Mouse (Mus musculus) left cerebral cortex, adult 8-10 months (tissue): Measurements from ENCODE around the gene Dmbx1. TPM values are rescaled to one million over a fixed set of nuclear protein-coding genes. Genes with fewer than 3 reads are reported as not detected.
A peak's percentile ranks its signal among the peaks of the same experiment; 100 is the strongest.

ENCODE experiments used
- DNase-seq, 2 experiments: peaks; one replicate each; pipeline ENCODE4 v3.0.0; 2022; ENCODE audit warnings: low spot score in 2 of 2
- total RNA-seq, 4 experiments: library from RNA; stranded (reverse); gene quantifications; 2 replicates each; pipeline ENCODE4 v1.2.4; 2022

Dmbx1 gene
- total RNA-seq, 4 experiments from 2014 or later, result 0.09 to 0.36 TPM; not detected in 2

GRCm38 (mm10) chr4:115890066-115890465, 49.7 kb downstream of the Dmbx1 start:
- DNase-seq, result no peak

GRCm38 (mm10) chr4:115886875-115887274, 52.9 kb downstream of the Dmbx1 start:
- no peak for DNase-seq

GRCm38 (mm10) chr4:115885846-115886245, 53.9 kb downstream of the Dmbx1 start:
- peak in 1 of 2 experiments; percentile 54 for DNase-seq

- no peak for DNase-seq
Measured at GRCm38 (mm10) chr4:115884022-115884421, 55.7 kb downstream of the Dmbx1 start, which contains the start of gene Kncn. TSS of gene Kncn (plus strand) at chr4:115884400.

GRCm38 (mm10) chr4:115882195-115882594, 57.5 kb downstream of the Dmbx1 start:
- no peak for DNase-seq

- DNase-seq, result peak in 1 of 2 experiments; percentile 48
Measured at GRCm38 (mm10) chr4:115881183-115881582, 58.5 kb downstream of the Dmbx1 start.

- DNase-seq, result no peak
Measured at GRCm38 (mm10) chr4:115878828-115879227, 60.9 kb downstream of the Dmbx1 start.

- DNase-seq, result no peak
Measured at GRCm38 (mm10) chr4:115878216-115878678, 61.5 kb downstream of the Dmbx1 start.

GRCm38 (mm10) chr4:115873231-115873630, 66.5 kb downstream of the Dmbx1 start:
- no peak for DNase-seq

- no peak for DNase-seq
Measured at GRCm38 (mm10) chr4:115869512-115870210, 70.1 kb downstream of the Dmbx1 start.

Other genes starting within 250 kb of the Dmbx1 start
- 10 to 100 TPM; 57.1 to 59.7 (median 57.6) TPM for gene Efcab14, start 202.2 kb downstream of the Dmbx1 start, total RNA-seq
- gene Tex38, start 158.9 kb downstream of the Dmbx1 start, total RNA-seq, result 1 to 10 TPM in 1 of 4 experiments, under 1 TPM in 2, not detected in 1; 0.48 to 1.0 (median 0.95) TPM
- gene Atpaf1, start 155.1 kb downstream of the Dmbx1 start, total RNA-seq, result 10 to 100 TPM; 77.6 to 82.8 (median 81.9) TPM
- gene Mob3c, start 111.8 kb downstream of the Dmbx1 start, total RNA-seq, result 1 to 10 TPM; 5.0 to 7.3 (median 6.1) TPM
- gene Mknk1, start 100.7 kb downstream of the Dmbx1 start, total RNA-seq, result 10 to 100 TPM; 34.9 to 45.5 (median 39.6) TPM
- under 1 TPM in 3 of 4 experiments, not detected in 1; 0.21 to 0.53 (median 0.35) TPM for gene Kncn, start 55.5 kb downstream of the Dmbx1 start, total RNA-seq
- under 1 TPM; 0.38 to 0.56 (median 0.54) TPM for gene 6430628N08Rik, start 49.3 kb downstream of the Dmbx1 start, total RNA-seq
- 10 to 100 TPM; 77.3 to 81.9 (median 80.2) TPM for gene Faah, start 78.0 kb upstream of the Dmbx1 start, total RNA-seq
- gene Nsun4, start 114.0 kb upstream of the Dmbx1 start, total RNA-seq, result 10 to 100 TPM in 2 of 4 experiments, 1 to 10 TPM in 2; 9.0 to 11.5 (median 10.6) TPM
- 100 to 1,000 TPM; 402 to 442 (median 412) TPM for gene Uqcrh, start 135.1 kb upstream of the Dmbx1 start, total RNA-seq
- 10 to 100 TPM; 45.2 to 53.2 (median 50.0) TPM for gene Lrrc41, start 135.3 kb upstream of the Dmbx1 start, total RNA-seq
- gene Rad54l, start 183.8 kb upstream of the Dmbx1 start, total RNA-seq, result 1 to 10 TPM in 3 of 4 experiments, under 1 TPM in 1; 0.70 to 1.2 (median 1.1) TPM
- 10 to 100 TPM; 78.4 to 93.2 (median 82.4) TPM for gene Pomgnt1, start 183.9 kb upstream of the Dmbx1 start, total RNA-seq
- gene Lurap1, start 211.4 kb upstream of the Dmbx1 start, total RNA-seq, result 10 to 100 TPM; 32.3 to 37.9 (median 33.4) TPM
- gene Tspan1, start 227.7 kb upstream of the Dmbx1 start, total RNA-seq, result under 1 TPM in 1 of 4 experiments, not detected in 3; 0.23 TPM
- gene 1700042G07Rik, start 233.4 kb upstream of the Dmbx1 start, total RNA-seq, result not detected
- gene Gm49337, start 233.5 kb upstream of the Dmbx1 start, total RNA-seq, result under 1 TPM in 1 of 4 experiments, not detected in 3; 0.53 TPM